Mouse (Mus musculus) stomach, adult 2 months (tissue): ENCODE data around the gene Car5b. TPM values are rescaled to one million over a fixed set of nuclear protein-coding genes. Genes with fewer than 3 reads are reported as not detected.

Experiments used
- polyA plus RNA-seq: library from polyadenylated mRNA; depleted of rRNA; stranded (reverse); fragments of >200 nt; gene quantifications from 2 replicates; pipeline ENCODE4 v1.2.3, GENCODE M21; 2012; rRNA removed

The Car5b gene
- 1.3 and 2.3 TPM in 2 replicates for polyA plus RNA-seq

GRCm38 (mm10) chrX:164027607-164028289, at the start of gene Car5b:
Gene Car5b, minus strand, starts transcription at chrX:164027997.

GRCm38 (mm10) chrX:164076040-164076775, 48.4 kb upstream of the Car5b start, which contains the start of gene Siah1b:
Gene Siah1b, minus strand, starts transcription at chrX:164076493.

GRCm38 (mm10) chrX:163958467-163958875, 69.3 kb downstream of the Car5b start, which contains the start of gene Zrsr2:
Gene Zrsr2, minus strand, starts transcription at chrX:163958661.

Other genes with a start within 250 kb of the Car5b start
- gene Ap1s2, start 119.0 kb downstream of the Car5b start, polyA plus RNA-seq: 0.89 and 0.91 TPM in 2 replicates
- 2.1 and 2.7 TPM in 2 replicates for gene Zrsr2, start 69.3 kb downstream of the Car5b start, polyA plus RNA-seq
- 1.9 and 2.0 TPM in 2 replicates for gene Siah1b, start 48.5 kb upstream of the Car5b start, polyA plus RNA-seq
- not detected in 2 replicates for gene Cltrn, start 60.8 kb upstream of the Car5b start, polyA plus RNA-seq
- gene Ace2, start 111.3 kb upstream of the Car5b start, polyA plus RNA-seq: 0.44 and 0.45 TPM in 2 replicates
- 0.05 and 0.14 TPM in 2 replicates for gene Bmx, start 230.2 kb upstream of the Car5b start, polyA plus RNA-seq
- 1.3 and 2.0 TPM in 2 replicates for gene Pir, start 241.4 kb upstream of the Car5b start, polyA plus RNA-seq